Mouse (Mus musculus) cerebellum, adult (tissue): Measurements from ENCODE around the gene Smco3.

Experiments
- ATAC-seq: cut with Nextera tagmentation; 2 replicates; pipeline ENCODE4 v1.9.2; 2017; ENCODE audit warnings: mild to moderate bottlenecking, moderate library complexity, mixed read lengths; ENCODE audit not compliant: insufficient number of reproducible peaks, low FRiP score, low TSS enrichment

Gene Smco3

GRCm38 (mm10) chr6:136847790-136848189, 12.5 kb upstream of the Smco3 start:
- no peak for ATAC-seq

GRCm38 (mm10) chr6:136847267-136847666, 12.0 kb upstream of the Smco3 start:
- no peak for ATAC-seq

GRCm38 (mm10) chr6:136845706-136846480, 10.6 kb upstream of the Smco3 start:
- no peak for ATAC-seq

GRCm38 (mm10) chr6:136844903-136845302, 9.7 kb upstream of the Smco3 start:
- ATAC-seq: no peak

GRCm38 (mm10) chr6:136837323-136837722, 2.1 kb upstream of the Smco3 start:
- no peak for ATAC-seq

- ATAC-seq: no peak
These were observed 3.5 kb downstream of the Smco3 start for GRCm38 (mm10) chr6:136831712-136832111.

GRCm38 (mm10) chr6:136828681-136829080, 6.6 kb downstream of the Smco3 start:
- ATAC-seq: no peak

GRCm38 (mm10) chr6:136827881-136828561, 7.2 kb downstream of the Smco3 start, which contains the start of gene Wbp11:
TSS of gene Wbp11 (minus strand) at chr6:136828233.
- ATAC-seq: peak; percentile 100

GRCm38 (mm10) chr6:136827516-136827880, 7.8 kb downstream of the Smco3 start, which contains the start of gene BC049715:
TSS of gene BC049715 (plus strand) at chr6:136827626.
- ATAC-seq: 0 out of 2 replicates have a peak, but pooled peaks have one; percentile 4

GRCm38 (mm10) chr6:136827116-136827515, 8.1 kb downstream of the Smco3 start:
- ATAC-seq: no peak

GRCm38 (mm10) chr6:136824987-136825386, 10.3 kb downstream of the Smco3 start:
- no peak for ATAC-seq

GRCm38 (mm10) chr6:136821086-136821485, 14.2 kb downstream of the Smco3 start:
- ATAC-seq: no peak

GRCm38 (mm10) chr6:136820381-136820780, 14.9 kb downstream of the Smco3 start:
- no peak for ATAC-seq

GRCm38 (mm10) chr6:136817549-136817948, 17.7 kb downstream of the Smco3 start:
- ATAC-seq: no peak

GRCm38 (mm10) chr6:136816826-136817225, 18.4 kb downstream of the Smco3 start:
- no peak for ATAC-seq

GRCm38 (mm10) chr6:136815381-136815780, 19.9 kb downstream of the Smco3 start:
- ATAC-seq: no peak

- ATAC-seq: no peak
These were observed 22.1 kb downstream of the Smco3 start for GRCm38 (mm10) chr6:136813117-136813516.

- ATAC-seq: no peak
These were observed 24.1 kb downstream of the Smco3 start for GRCm38 (mm10) chr6:136811196-136811595.

- no peak for ATAC-seq
These were observed 25.6 kb downstream of the Smco3 start for GRCm38 (mm10) chr6:136809673-136810072.

- no peak for ATAC-seq
These were observed 26.2 kb downstream of the Smco3 start for GRCm38 (mm10) chr6:136809077-136809476.

GRCm38 (mm10) chr6:136808631-136809046, 26.6 kb downstream of the Smco3 start:
- ATAC-seq: peak; percentile 3; the same call in 1 of the 2 replicates
